Comparison of ENCODE assay signal across 7 mouse cellular contexts in the genomic region with DNA sequence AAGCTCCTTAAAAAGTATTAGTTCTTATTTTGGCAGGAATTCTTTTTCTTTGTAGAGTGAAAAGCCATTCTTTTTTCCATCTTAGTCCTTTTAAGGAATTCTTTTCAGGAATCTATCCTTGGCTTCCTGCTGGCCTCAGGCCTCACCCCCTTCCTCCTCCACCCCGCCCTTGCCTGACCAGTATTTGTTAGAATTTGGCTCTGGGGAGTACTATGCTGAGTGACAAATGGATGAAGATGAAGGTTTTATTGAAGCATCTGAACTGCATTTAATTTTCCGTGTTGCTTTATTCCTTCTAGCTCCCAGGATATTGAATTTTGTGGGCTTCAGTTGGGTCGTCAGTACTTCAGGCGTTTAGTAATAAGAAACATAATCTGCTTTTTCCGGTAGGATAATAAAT. TPM values are rescaled to one million over a fixed set of nuclear protein-coding genes. Genes with fewer than 3 reads are reported as not detected.
A peak's percentile ranks its signal among the peaks of the same experiment; 100 is the strongest.
DNase-seq lines count a peak whose midpoint lies in the region; ATAC-seq and TF ChIP-seq lines count a peak whose summit lies in the region.

No protein-coding gene starts in this region.

- peak; percentile 36 for DNase-seq in CH12.LX (ENCODE audit: extremely low read depth)
- DNase-seq in NIH3T3 (ENCODE audit: low read depth), result peak; percentile 72
- peak; percentile 49 to 77 for DNase-seq in kidney, postnatal 25 days
- DNase-seq in lung, postnatal 36 days, result peak; percentile 75
- DNase-seq in stomach, postnatal 0 days (ENCODE audit: low spot score), result peak; percentile 30

- no peak for TF ChIP-seq RAD21 in CH12.LX (IDR thresholded peaks at IDR 0.05; ENCODE audit: low read depth, low read length)

- H3K4me3 ChIP-seq in CH12.LX (replicated peaks in 1 of 3; ENCODE audit: low read depth in 2 of 3, low read length in 2 of 3, poor library complexity in 1 of 3), result peak overlapping the region; percentile 37 to 68 (median 62)
- peak overlapping the region; percentile 57 for H3K4me3 ChIP-seq in embryonic facial prominence, embryonic 13.5 days
- peak overlapping the region; percentile 58 for H3K4me3 ChIP-seq in heart, embryonic 16.5 days (ENCODE audit: low read length)
- H3K4me3 ChIP-seq in stomach, postnatal 0 days (ENCODE audit: low read depth, low read length), result peak overlapping the region; percentile 55

- dilution Hi-C loops in CH12.LX (cut with MboI; ENCODE audit: extremely low pct_ligation_motif_present, extremely low pct_unique_long_range_greater_than_20kb, low sequenced_read_pairs), result no loop called here

- H3K9ac ChIP-seq in CH12.LX (ENCODE audit: insufficient read depth, low read depth), result peak overlapping the region; percentile 39
- peak overlapping the region; percentile 78 for H3K9ac ChIP-seq in embryonic facial prominence, embryonic 13.5 days
- peak overlapping the region; percentile 77 for H3K9ac ChIP-seq in heart, embryonic 16.5 days (ENCODE audit: low read length)
- peak overlapping the region; percentile 67 for H3K9ac ChIP-seq in stomach, postnatal 0 days (ENCODE audit: low read length)

- no peak for TF ChIP-seq CTCF in CH12.LX (conservative IDR thresholded peaks at IDR 0.05 in 1 of 2, IDR thresholded peaks at IDR 0.05 in 1 of 2; ENCODE audit: low read depth in 2 of 2, low read length in 2 of 2)
- no peak for TF ChIP-seq CTCF in stomach, postnatal 0 days (IDR thresholded peaks at IDR 0.05; ENCODE audit: low read depth)

- TF ChIP-seq EP300 in CH12.LX (IDR thresholded peaks at IDR 0.05; ENCODE audit: low read length), result no peak
- no peak for TF ChIP-seq EP300 in stomach, postnatal 0 days (optimal IDR thresholded peaks at IDR 0.05)

- H3K27me3 ChIP-seq in CH12.LX (replicated peaks), result no peaks in the 10 kb centered on the region
- H3K27me3 ChIP-seq in embryonic facial prominence, embryonic 13.5 days, result no peaks in the 10 kb centered on the region
- no peaks in the 10 kb centered on the region for H3K27me3 ChIP-seq in heart, embryonic 16.5 days (ENCODE audit: control insufficient read depth, insufficient read depth, low read length)
- H3K27me3 ChIP-seq in stomach, postnatal 0 days (ENCODE audit: control insufficient read depth, insufficient read depth, low read length), result no peaks in the 10 kb centered on the region

- H3K36me3 ChIP-seq in CH12.LX (replicated peaks in 1 of 2; ENCODE audit: control insufficient read depth in 1 of 2, insufficient read depth in 1 of 2, low read length in 1 of 2), result no peaks in the 10 kb centered on the region
- no peaks in the 10 kb centered on the region for H3K36me3 ChIP-seq in embryonic facial prominence, embryonic 13.5 days
- H3K36me3 ChIP-seq in heart, embryonic 16.5 days (ENCODE audit: control insufficient read depth, insufficient read depth), result no peaks in the 10 kb centered on the region
- H3K36me3 ChIP-seq in stomach, postnatal 0 days (ENCODE audit: control insufficient read depth, insufficient read depth, low read length), result no peaks in the 10 kb centered on the region

- in situ Hi-C loops in CH12.LX (cut with MboI; ENCODE audit: low pct_ligation_motif_present, low pct_unique_long_range_greater_than_20kb, low sequenced_read_pairs), result no loop called here

- peak overlapping the region; percentile 95 for H3K4me2 ChIP-seq in CH12.LX (ENCODE audit: insufficient read depth, low read depth, poor library complexity, severe bottlenecking)
- H3K4me2 ChIP-seq in embryonic facial prominence, embryonic 13.5 days, result peak overlapping the region; percentile 59
- H3K4me2 ChIP-seq in heart, embryonic 16.5 days (ENCODE audit: low read depth, low read length), result peak overlapping the region; percentile 72
- peak overlapping the region; percentile 58 for H3K4me2 ChIP-seq in stomach, postnatal 0 days (replicated peaks; ENCODE audit: low read depth)

- no peaks in the 10 kb centered on the region; the same call in 1 of the 2 replicates for H3K79me2 ChIP-seq in CH12.LX (replicated peaks; ENCODE audit: control insufficient read depth, extremely low read depth, insufficient read depth, poor library complexity, severe bottlenecking)

- ATAC-seq in embryonic facial prominence, embryonic 13.5 days (ENCODE audit: insufficient number of reproducible peaks, insufficient read depth, low FRiP score, low TSS enrichment, low read depth), result no peak
- ATAC-seq in heart, embryonic 16.5 days (replicated peaks; ENCODE audit: extremely low read depth, insufficient read depth, low FRiP score), result no peak
- no peak for ATAC-seq in stomach, postnatal 0 days (ENCODE audit: low FRiP score, low TSS enrichment)

- peaks cover 0 to 21% of the 10 kb centered on the region in 2 experiments; a peak in 2 of 4 replicates for H3K4me1 ChIP-seq in CH12.LX (ENCODE audit: control insufficient read depth in 1 of 2, insufficient read depth in 2 of 2)
- peaks cover 10% of the 10 kb centered on the region; the same call in 1 of the 2 replicates for H3K4me1 ChIP-seq in embryonic facial prominence, embryonic 13.5 days
- no peaks in the 10 kb centered on the region for H3K4me1 ChIP-seq in heart, embryonic 16.5 days (ENCODE audit: control insufficient read depth, insufficient read depth, low read length)
- H3K4me1 ChIP-seq in stomach, postnatal 0 days (replicated peaks; ENCODE audit: control insufficient read depth, insufficient read depth), result no peaks in the 10 kb centered on the region

- under 1% methylated on average over 5 of the region's 5 CpGs for WGBS in embryonic facial prominence, embryonic 13.5 days
- WGBS in heart, embryonic 16.5 days, result 1% methylated on average over 5 of the region's 5 CpGs
- 1% methylated on average over 5 of the region's 5 CpGs for WGBS in stomach, postnatal 0 days

- no peaks in the 10 kb centered on the region for H3K9me3 ChIP-seq in CH12.LX (replicated peaks; ENCODE audit: low read length)
- no peaks in the 10 kb centered on the region for H3K9me3 ChIP-seq in embryonic facial prominence, embryonic 13.5 days
- no peaks in the 10 kb centered on the region for H3K9me3 ChIP-seq in heart, embryonic 16.5 days (replicated peaks; ENCODE audit: control insufficient read depth, low read length)
- H3K9me3 ChIP-seq in stomach, postnatal 0 days (ENCODE audit: control insufficient read depth, low read length), result no peaks in the 10 kb centered on the region

- no peak for TF ChIP-seq POLR2A in CH12.LX (IDR thresholded peaks at IDR 0.05; ENCODE audit: low read depth, low read length)

- H3K27ac ChIP-seq in CH12.LX (ENCODE audit: insufficient read depth, low read depth), result no peak overlapping the region; the same call in 1 of the 2 replicates
- H3K27ac ChIP-seq in embryonic facial prominence, embryonic 13.5 days, result peak overlapping the region; percentile 95
- peak overlapping the region; percentile 97 for H3K27ac ChIP-seq in heart, embryonic 16.5 days (ENCODE audit: low read length)
- peak overlapping the region; percentile 97 for H3K27ac ChIP-seq in stomach, postnatal 0 days (replicated peaks)

TF ChIP-seq in CH12.LX, 34 proteins besides CTCF, POLR2A, EP300 and RAD21:
- no peak for TF ChIP-seq CHD1 (IDR thresholded peaks at IDR 0.05; ENCODE audit: low read depth, low read length)
- no peak for TF ChIP-seq HCFC1 (IDR thresholded peaks at IDR 0.05; ENCODE audit: low read depth, low read length)

RNA-seq across cellular contexts. Expression of a gene that starts 1.2 kb away (rescaled TPM):
- 58.0 and 60.9 TPM in 2 replicates for total RNA-seq in CH12.LX (2012; rRNA removed)
- total RNA-seq in CH12.LX (2014; rRNA removed), result 23.2 and 24.9 TPM in 2 replicates
- polyA plus RNA-seq in CH12.LX (2012; ENCODE audit: insufficient read length, low read depth), result 51.6 and 57.2 TPM in 2 replicates
- 20.2 and 20.7 TPM in 2 replicates for polyA plus RNA-seq in embryonic facial prominence, embryonic 13.5 days (2015; fragmentation: Nextera tagmentation; extraction: Ambion mirVana)
- 43.7 and 45.2 TPM in 2 replicates for polyA plus RNA-seq in heart, embryonic 16.5 days (2015; fragmentation: Nextera tagmentation; extraction: Ambion mirVana)
- polyA plus RNA-seq in stomach, postnatal 0 days (2015; fragmentation: Nextera tagmentation; extraction: Ambion mirVana), result 15.7 and 20.2 TPM in 2 replicates
